Mouse (Mus musculus) skeletal muscle tissue, adult 2 months (tissue): Measurements from ENCODE around the gene Adamts9.
A peak's percentile ranks its signal among the peaks of the same experiment; 100 is the strongest.

ENCODE experiments used
- DNase-seq: peaks from one replicate; pipeline ENCODE4 v3.0.0-alpha.2; 2012; ENCODE audit warnings: low read depth, low spot score

Adamts9 gene

GRCm38 (mm10) chr6:92810628-92811027 lies 132.7 kb downstream of the Adamts9 start:
- DNase-seq, result no peak

DNA sequence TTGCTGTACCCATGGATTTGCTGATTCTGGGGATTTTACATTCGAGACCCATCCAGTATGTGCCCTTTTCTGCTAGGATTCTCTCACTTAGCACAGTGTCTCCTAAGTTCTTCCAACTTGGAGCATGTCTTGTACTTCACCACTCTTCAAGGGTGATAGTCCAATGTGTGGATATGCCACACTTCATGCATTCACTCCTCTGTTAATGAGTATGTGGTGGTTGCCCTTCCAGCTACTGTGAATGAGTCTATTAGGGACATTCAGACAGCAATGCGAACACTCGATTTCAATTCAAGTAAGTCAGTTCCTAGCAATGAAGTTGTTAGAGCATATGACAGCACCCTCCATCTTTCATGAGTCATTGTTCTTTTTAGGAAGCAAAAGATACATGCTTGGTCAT lies 133.5 kb downstream of the Adamts9 start:
- DNase-seq, result no peak

DNA sequence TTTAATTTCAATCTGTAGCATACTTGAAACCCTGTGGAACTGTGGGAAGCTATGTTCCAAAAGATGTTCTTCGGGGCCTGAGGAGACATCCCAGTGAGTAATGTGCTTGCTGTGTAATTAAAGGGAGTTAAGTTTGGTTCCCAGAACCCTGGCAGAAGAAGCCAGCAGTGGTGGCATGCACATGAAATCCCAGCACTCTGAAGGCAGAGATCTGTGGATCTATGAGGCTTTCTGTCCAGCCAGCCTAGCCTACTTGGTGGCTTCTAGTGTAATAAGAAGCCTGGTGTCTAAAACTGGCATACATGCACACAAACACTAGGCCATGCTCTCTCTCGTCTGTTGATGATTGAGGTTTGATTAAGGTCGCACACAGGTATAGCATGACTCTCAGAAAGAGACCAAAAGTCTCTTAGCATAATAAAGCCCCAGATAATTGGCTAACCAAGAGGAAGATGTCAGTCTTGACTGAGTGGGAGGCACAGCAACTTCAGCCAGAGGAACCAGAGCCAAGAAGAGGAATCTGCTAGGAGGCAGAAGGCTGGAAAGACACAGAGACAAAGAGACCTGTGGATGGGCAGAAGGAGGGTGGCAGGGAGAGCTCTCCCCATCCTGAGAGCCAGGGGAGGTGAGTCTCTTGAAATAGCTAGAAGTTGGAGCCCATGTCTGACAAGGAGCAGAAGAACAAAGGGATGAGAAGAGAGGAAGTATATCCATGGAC lies 138.9 kb downstream of the Adamts9 start:
- no peak for DNase-seq

DNA sequence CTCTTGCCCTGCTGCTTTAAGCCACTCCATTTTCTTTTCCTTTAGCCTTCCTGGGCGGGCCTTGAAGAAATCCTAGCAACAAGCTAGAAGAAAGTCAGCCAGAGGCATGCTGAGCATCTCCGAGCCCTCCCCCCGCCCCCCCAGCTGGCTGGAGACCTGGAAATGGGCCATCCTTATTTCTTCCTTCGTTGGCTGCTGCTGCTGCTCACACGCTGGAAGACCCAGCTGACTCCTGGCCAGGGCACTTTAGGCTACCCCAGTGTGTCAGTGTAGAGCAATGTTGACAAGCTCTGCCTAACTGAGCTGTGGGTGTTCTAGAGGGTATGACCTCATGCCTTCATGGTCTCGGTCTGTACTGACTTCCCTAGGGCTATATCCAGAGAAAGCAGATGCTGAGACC lies 140.1 kb downstream of the Adamts9 start:
- peak; percentile 58 for DNase-seq

- no peak for DNase-seq
These were observed 140.9 kb downstream of the Adamts9 start for GRCm38 (mm10) chr6:92802421-92802820.

DNA sequence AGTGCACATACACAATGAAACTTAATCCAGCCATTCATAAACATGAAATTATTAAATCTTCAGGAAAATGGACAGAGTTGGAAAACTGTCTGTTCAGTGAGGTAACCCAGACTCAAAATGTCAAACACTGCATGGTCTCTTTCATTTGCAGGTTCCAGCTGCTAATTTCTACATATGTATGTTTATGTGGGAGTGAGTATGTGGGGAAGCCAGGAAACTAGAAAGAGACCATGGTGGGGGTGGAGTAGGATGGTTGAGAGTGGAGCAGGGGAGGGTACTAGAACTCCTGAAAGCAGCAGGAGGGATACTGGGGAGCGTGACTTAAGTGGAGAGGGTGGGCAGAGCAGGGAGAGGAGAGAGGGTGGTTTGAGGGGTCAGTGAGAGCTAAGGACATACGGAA lies 141.8 kb downstream of the Adamts9 start:
- no peak for DNase-seq

DNA sequence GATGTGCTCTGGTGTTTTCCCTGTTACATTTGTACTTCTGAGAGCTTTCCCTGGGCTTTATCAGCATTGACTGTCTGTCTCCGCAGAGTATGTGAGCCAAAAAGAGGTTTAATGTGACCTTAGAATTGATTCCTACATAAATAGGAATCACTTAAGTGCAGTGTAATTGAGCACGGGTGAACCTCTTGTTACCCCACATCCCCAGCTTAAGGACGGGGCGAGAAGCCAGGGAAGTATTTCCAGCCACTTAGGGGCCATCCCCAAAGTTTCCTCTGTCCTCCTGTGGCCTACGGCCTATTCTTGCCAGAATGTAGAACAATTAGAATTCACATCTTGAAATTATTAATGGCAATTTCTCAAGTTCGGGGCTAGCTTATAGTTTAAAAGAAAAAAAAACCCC lies 149.5 kb downstream of the Adamts9 start:
- no peak for DNase-seq

DNA sequence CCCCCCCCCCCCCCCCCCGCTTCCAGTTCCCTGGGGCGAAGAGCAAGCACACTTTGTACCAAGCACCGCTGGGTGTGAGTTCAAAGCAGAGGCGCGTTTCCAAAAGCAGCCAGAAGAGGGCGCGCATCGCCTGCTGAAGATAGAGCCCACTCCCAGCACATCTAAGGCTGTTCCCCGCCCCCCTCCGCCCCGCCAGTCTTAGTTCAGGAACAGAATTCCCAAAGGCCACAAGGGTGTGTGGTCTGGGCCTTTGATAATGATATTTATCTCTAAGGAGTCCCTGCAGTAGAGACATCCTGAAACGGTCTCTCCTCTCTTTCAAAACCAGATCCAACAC lies 155.9 kb downstream of the Adamts9 start:
- DNase-seq, result peak; percentile 80

GRCm38 (mm10) chr6:92786701-92787375 lies 156.5 kb downstream of the Adamts9 start:
- no peak for DNase-seq

DNA sequence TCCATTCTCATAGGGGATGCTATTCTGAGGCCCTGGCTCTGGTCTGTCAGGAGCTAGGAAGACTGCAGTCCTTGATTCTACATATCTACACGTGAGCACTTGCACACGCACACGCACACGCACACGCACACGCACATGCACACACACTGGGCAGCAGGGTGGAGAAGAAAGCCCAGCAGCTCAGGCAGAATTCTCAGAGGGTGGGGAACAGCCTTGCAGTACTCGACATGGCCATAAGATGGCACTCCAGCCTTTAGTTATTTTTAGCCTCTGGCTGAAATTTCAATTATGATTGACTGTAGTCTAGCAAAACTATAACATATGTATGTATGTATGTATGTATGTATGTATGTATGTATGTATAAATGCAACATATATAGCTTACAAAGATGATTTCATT lies 158.5 kb downstream of the Adamts9 start:
- DNase-seq, result no peak

DNA sequence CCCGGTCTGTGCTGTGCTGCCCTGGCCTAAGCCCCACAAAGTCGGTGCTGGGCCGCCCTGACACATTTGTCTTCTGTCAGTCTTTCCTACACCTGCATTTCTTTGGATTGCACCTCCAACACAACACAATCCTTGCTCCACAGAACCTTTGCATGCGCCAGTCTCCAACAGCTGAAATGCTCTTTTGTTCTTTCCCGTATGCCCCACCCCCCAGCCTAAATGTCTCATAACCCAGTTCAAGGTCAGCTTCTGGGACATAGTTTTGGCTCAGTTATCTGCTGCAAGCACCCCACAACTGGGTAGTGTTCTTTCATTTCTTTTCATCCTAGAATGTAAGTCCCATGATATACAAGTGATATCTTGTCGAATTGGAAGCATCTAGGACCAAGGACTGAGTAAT lies 161.8 kb downstream of the Adamts9 start:
- DNase-seq, result no peak

- no peak for DNase-seq
These were observed 163.4 kb downstream of the Adamts9 start for GRCm38 (mm10) chr6:92779935-92780205.

GRCm38 (mm10) chr6:92779140-92779934 lies 164.0 kb downstream of the Adamts9 start:
- DNase-seq, result no peak

DNA sequence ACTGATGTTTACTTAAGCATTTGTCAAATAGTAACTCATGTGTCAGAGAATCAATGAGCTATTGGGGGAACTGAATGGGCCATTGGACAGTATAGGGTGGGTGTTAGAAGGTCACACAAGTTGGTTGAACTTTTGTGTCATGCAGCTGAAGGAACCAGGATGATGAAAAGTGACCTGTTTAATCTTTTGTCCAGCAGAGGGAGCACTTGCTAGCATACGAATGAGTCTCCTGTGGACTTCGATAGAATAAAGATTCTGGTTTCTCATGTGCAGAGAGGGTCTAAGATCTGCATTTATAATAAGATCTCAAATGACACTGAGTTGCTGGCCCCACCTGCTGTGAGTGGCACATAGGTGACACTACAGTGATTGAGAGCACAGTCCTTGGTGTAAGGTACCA lies 166.9 kb downstream of the Adamts9 start:
- DNase-seq, result no peak

DNA sequence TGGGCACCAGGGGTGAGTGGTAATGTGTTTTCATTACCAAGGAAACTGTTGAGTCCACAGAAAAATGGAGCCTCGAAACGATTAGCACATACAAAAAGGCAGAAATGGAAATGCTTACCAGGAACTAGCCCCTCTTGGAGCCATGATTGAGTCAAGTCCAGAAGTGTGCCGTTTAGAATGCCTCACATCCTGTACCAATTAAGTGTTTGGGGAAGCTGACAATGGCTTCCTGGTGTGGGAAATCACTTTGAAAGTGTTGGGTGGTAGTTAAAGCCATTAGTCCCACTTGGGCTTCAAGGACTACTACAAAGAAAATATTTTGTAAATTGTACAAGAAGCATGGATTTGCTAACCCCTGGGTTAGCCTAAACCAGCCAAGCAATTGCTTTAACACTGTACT lies 180.9 kb downstream of the Adamts9 start:
- no peak for DNase-seq

DNA sequence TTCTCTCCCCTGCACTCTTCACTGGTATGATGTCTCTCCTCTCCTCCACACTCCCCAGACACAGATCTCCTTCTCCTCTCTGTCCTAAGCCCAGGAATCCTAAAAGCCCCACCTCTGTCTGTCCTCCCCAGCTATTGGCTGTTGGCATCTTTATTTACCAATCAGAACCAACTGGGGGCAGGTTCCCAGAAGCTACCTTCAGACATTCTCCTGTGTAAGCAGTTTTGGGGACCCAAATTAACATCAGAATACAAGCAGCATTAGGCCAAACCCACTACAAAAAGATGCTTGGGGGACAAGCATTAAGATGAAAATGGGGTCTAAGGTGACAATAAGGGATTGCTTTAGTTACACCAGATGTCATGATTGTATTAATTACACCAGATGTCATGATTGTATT lies 183.7 kb downstream of the Adamts9 start:
- DNase-seq, result no peak

DNA sequence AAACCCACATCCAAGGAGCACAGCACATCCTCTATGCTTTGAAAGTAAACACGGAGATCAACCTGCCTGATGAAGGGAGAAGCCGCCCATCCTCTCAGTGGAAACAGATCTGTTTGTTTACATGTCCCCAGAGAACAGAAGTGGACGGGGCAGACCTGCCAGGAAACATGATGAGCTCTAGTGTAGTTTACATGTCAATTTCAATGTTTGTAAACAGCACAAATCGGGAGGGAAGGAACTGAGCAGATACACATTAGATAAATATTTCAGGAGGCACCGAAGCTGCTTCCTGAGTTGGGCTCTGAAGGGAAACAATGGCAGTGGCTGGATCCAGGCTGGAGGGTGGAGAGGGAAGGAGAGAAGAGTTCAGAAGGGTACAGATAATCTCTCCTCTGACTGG lies 187.5 kb downstream of the Adamts9 start:
- DNase-seq, result no peak

DNA sequence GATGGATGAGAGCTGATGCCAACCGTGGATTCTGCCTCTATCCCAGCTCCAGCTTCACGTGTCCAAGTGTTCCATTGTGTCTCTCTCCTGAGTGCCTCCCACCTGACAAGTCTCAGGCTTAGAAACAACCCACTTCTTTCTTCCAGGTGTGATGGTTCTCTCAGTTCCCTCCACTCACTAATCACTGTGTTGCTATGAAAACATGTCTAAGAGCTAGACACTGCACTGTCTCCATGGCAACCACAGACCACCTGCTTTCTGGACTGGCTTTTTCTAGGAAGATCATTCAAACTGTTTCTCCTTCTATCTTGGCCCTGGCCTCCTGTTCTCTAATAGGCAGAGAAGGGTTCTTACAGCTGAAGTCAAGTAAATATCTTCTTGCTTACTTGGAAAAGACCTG lies 190.6 kb downstream of the Adamts9 start:
- DNase-seq, result no peak

- peak; percentile 38 for DNase-seq
These were observed 193.9 kb downstream of the Adamts9 start for GRCm38 (mm10) chr6:92749420-92749819.

DNA sequence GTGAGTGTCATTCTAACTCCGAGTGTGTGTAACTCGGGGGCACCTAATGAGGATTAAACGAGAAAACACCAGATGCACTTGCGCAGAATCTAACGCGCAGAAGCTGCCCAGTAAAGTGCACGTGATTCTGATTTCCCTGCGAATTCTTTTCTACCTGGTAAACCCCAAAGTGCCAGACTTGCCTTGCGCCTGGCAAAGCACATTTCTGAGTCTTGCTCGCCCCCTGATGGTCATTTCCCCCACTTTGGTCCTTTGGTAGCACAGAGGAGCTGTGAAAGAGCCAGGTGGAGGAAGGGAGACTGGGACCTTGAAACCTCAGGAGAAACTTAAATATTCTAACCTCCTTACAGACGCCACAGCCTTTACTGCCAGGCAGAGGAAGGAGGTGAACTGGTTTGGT lies 199.7 kb downstream of the Adamts9 start:
- DNase-seq, result no peak

DNA sequence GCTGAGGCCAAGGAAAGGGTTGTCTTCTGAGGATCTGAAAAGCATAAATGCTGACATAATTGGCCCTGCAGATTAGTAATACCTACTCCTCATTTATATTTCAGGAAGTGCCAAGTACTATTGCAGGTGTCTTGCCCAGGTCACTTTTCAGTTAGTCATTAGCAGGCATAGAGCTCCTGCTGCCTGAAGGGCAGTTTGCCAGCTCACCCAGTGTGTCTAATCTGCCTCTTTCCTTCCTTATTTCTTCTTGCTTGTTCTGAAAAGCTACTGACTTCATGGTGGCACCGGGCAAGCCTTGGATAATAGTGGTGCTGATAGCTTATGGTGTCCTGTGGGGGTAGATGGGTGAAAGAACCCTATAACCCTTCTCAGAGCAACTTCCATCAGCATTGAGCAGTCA lies 206.2 kb downstream of the Adamts9 start:
- DNase-seq, result no peak

GRCm38 (mm10) chr6:92733651-92734050 lies 209.6 kb downstream of the Adamts9 start:
- no peak for DNase-seq

DNA sequence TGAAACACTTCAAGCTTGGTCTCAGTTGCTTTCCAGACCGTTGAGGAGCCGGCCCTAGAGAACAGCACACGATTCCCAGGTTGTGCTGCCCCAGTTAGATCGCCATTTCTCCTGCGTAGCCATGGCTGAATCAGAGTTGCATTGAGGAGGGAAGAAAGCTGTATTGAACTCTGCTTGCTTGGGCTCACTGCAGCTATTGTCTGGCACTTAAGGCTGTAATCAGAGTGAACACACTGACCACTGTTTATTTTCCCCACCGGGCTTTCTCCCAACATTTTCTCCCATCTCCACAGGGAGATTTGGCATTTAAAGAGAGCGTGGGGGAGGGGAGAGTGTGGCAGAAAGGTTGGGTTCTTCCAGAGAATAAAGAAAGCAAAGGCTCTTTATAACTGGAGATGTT lies 214.8 kb downstream of the Adamts9 start:
- no peak for DNase-seq
